9 mouse cellular contexts compared by ENCODE assay signal in genomic region chr11:120047531-120048251, GRCm38 (mm10). TPM values are rescaled to one million over a fixed set of nuclear protein-coding genes. Genes with fewer than 3 reads are reported as not detected.
DNase-seq lines count a peak whose midpoint lies in the region; ATAC-seq and TF ChIP-seq lines count a peak whose summit lies in the region.
"Had no signal": no experiment of that assay in that cellular context is flagged by ENCODE, and none has a peak within 500 bp of the region (broad histone marks: within the 10 kb centered on the region; RNA-seq: fewer than 3 reads in every experiment).

No protein-coding gene starts in this region.

- H3K36me3 ChIP-seq in lung, embryonic 14.5 days (ENCODE audit: insufficient read depth): no peaks in the 10 kb centered on the region
- no peaks in the 10 kb centered on the region for H3K36me3 ChIP-seq in intestine, postnatal 0 days (ENCODE audit: control insufficient read depth, insufficient read depth)
- H3K36me3 ChIP-seq in small intestine, adult 2 months (ENCODE audit: control insufficient read depth, insufficient read depth, low read length): no peaks in the 10 kb centered on the region

- peak; percentile 30; the same call in 1 of the 2 replicates for ATAC-seq in lung, embryonic 14.5 days (ENCODE audit: insufficient read depth)
- ATAC-seq in intestine, postnatal 0 days: no peak

- H3K4me3 ChIP-seq in lung, embryonic 14.5 days (ENCODE audit: low read depth, low read length): peak overlapping the region; percentile 58
- no peak overlapping the region; the same call in 1 of the 2 replicates for H3K4me3 ChIP-seq in intestine, postnatal 0 days (ENCODE audit: low read depth, low read length)
- peak overlapping the region; percentile 59; the same call in 1 of the 2 replicates for H3K4me3 ChIP-seq in small intestine, adult 2 months (ENCODE audit: low read depth, low read length)

- H3K27ac ChIP-seq in lung, embryonic 14.5 days (ENCODE audit: low read depth): no peak overlapping the region
- no peak overlapping the region for H3K27ac ChIP-seq in intestine, postnatal 0 days (ENCODE audit: low read depth, low read length)
- no peak overlapping the region for H3K27ac ChIP-seq in small intestine, adult 2 months (ENCODE audit: insufficient read depth, low read depth, low read length)

- DNase-seq in cerebellum, adult 11-12 months: peak; percentile 74
- no peak for DNase-seq in cerebellum, postnatal 4 days (ENCODE audit: low spot score in 2 of 2)
- peak; percentile 23 for DNase-seq in lung, embryonic 14.5 days
- no peak for DNase-seq in lung, postnatal 4 days
- DNase-seq in gastrocnemius, postnatal 10 days: no peak
- DNase-seq in thymus, postnatal 4 days: no peak
- DNase-seq: adrenal gland, postnatal 10 days had no signal

- WGBS in lung, embryonic 14.5 days: 12% methylated on average over 23 of the region's 23 CpGs
- WGBS in intestine, postnatal 0 days: 25% methylated on average over 23 of the region's 23 CpGs
- WGBS in small intestine, adult 2 months: 26% methylated on average over 23 of the region's 23 CpGs

- no peaks in the 10 kb centered on the region for H3K9me3 ChIP-seq in lung, embryonic 14.5 days (ENCODE audit: low read depth, low read length)
- no peaks in the 10 kb centered on the region for H3K9me3 ChIP-seq in intestine, postnatal 0 days (ENCODE audit: control insufficient read depth)

- 0 out of 2 replicates have a peak overlapping the region, but pooled peaks have one; percentile 56 for H3K9ac ChIP-seq in lung, embryonic 14.5 days
- H3K9ac ChIP-seq in intestine, postnatal 0 days (ENCODE audit: low read depth, low read length): peak overlapping the region; percentile 46; the same call in 1 of the 2 replicates

- H3K4me2 ChIP-seq in lung, embryonic 14.5 days: peak overlapping the region; percentile 95
- peak overlapping the region; percentile 83 for H3K4me2 ChIP-seq in intestine, postnatal 0 days (replicated peaks; ENCODE audit: low read depth)

- no peak for TF ChIP-seq CTCF in lung, embryonic 14.5 days (IDR thresholded peaks at IDR 0.05; ENCODE audit: low read depth)
- TF ChIP-seq CTCF in intestine, postnatal 0 days (IDR thresholded peaks at IDR 0.05; ENCODE audit: low read depth): no peak
- no peak for TF ChIP-seq CTCF in small intestine, adult 2 months (IDR thresholded peaks at IDR 0.05; ENCODE audit: extremely low read depth, insufficient read length, insufficient replicate concordance, low read depth, low read length)

- H3K27me3 ChIP-seq in lung, embryonic 14.5 days (ENCODE audit: insufficient read depth, low read length): peaks cover 33% of the 10 kb centered on the region
- peaks cover 30% of the 10 kb centered on the region for H3K27me3 ChIP-seq in intestine, postnatal 0 days (replicated peaks; ENCODE audit: control insufficient read depth, insufficient read depth, low read length)
- peaks cover 30% of the 10 kb centered on the region for H3K27me3 ChIP-seq in small intestine, adult 2 months (ENCODE audit: control insufficient read depth, insufficient read depth, low read length)

- no peaks in the 10 kb centered on the region for H3K4me1 ChIP-seq in lung, embryonic 14.5 days (ENCODE audit: insufficient read depth)
- H3K4me1 ChIP-seq in intestine, postnatal 0 days (replicated peaks; ENCODE audit: control insufficient read depth, insufficient read depth, low read length): no peaks in the 10 kb centered on the region
- H3K4me1 ChIP-seq in small intestine, adult 2 months (ENCODE audit: control insufficient read depth, insufficient read depth, insufficient read length, low read length): peaks cover 3% of the 10 kb centered on the region; the same call in 1 of the 2 replicates

- TF ChIP-seq POLR2A in small intestine, adult 2 months (IDR thresholded peaks at IDR 0.05; ENCODE audit: low read depth, low read length): no peak

RNA-seq across cellular contexts. Expression of gene Aatk, which starts 0.7 kb away (rescaled TPM):
- polyA plus RNA-seq in lung, embryonic 14.5 days (2014; fragmentation: Nextera tagmentation; extraction: Ambion mirVana): 2.2 and 2.3 TPM in 2 replicates
- polyA plus RNA-seq in intestine, postnatal 0 days (2015; fragmentation: Nextera tagmentation; extraction: Ambion mirVana): 1.6 and 1.7 TPM in 2 replicates
- polyA plus RNA-seq in small intestine, adult 2 months (2012; rRNA removed): 4.6 and 6.0 TPM in 2 replicates
- total RNA-seq in gastrocnemius, postnatal 10 days (2021): 10 to 100 TPM; 18.5 to 20.5 TPM

RNA-seq across cellular contexts. Expression of gene Cep131, which starts 38.9 kb away (rescaled TPM):
- polyA plus RNA-seq in lung, embryonic 14.5 days (2014; fragmentation: Nextera tagmentation; extraction: Ambion mirVana): 22.1 and 27.3 TPM in 2 replicates
- 4.8 and 5.6 TPM in 2 replicates for polyA plus RNA-seq in intestine, postnatal 0 days (2015; fragmentation: Nextera tagmentation; extraction: Ambion mirVana)
- 3.2 TPM in 2 replicates for polyA plus RNA-seq in small intestine, adult 2 months (2012; rRNA removed)
- total RNA-seq in gastrocnemius, postnatal 10 days (2021): 10 to 100 TPM in 1 of 2 experiments, 1 to 10 TPM in 1; 9.9 to 11.4 TPM

RNA-seq across cellular contexts. Expression of gene Tepsin, which starts 50.8 kb away (rescaled TPM):
- polyA plus RNA-seq in lung, embryonic 14.5 days (2014; fragmentation: Nextera tagmentation; extraction: Ambion mirVana): 13.4 and 17.1 TPM in 2 replicates
- polyA plus RNA-seq in intestine, postnatal 0 days (2015; fragmentation: Nextera tagmentation; extraction: Ambion mirVana): 13.5 and 15.1 TPM in 2 replicates
- 47.0 and 79.3 TPM in 2 replicates for polyA plus RNA-seq in small intestine, adult 2 months (2012; rRNA removed)
- total RNA-seq in gastrocnemius, postnatal 10 days (2021): 1 to 10 TPM; 5.2 to 6.3 TPM

RNA-seq across cellular contexts. Expression of gene Ndufaf8, which starts 51.0 kb away (rescaled TPM):
- 76.7 and 88.6 TPM in 2 replicates for polyA plus RNA-seq in lung, embryonic 14.5 days (2014; fragmentation: Nextera tagmentation; extraction: Ambion mirVana)
- 153 TPM in 2 replicates for polyA plus RNA-seq in intestine, postnatal 0 days (2015; fragmentation: Nextera tagmentation; extraction: Ambion mirVana)
- polyA plus RNA-seq in small intestine, adult 2 months (2012; rRNA removed): 47.0 and 74.1 TPM in 2 replicates
- total RNA-seq in gastrocnemius, postnatal 10 days (2021): 10 to 100 TPM; 40.9 to 44.2 TPM

Comparison
In these comparisons a context has a peak if more than half of its experiments do, and no peak if none do; other contexts are left out.
1. DNase-seq: peak in cerebellum, adult 11-12 months (single experiment) and lung, embryonic 14.5 days (single experiment); none in cerebellum, postnatal 4 days (0 of 2), lung, postnatal 4 days (0 of 2), gastrocnemius, postnatal 10 days (single experiment) and thymus, postnatal 4 days (single experiment).